Mouse (Mus musculus) thymus, postnatal 0 days (tissue): ENCODE data around the gene Vamp8. TPM values are rescaled to one million over a fixed set of nuclear protein-coding genes. Genes with fewer than 3 reads are reported as not detected.

ENCODE experiments used
- DNase-seq: peaks from one replicate; pipeline ENCODE4 v3.0.0-alpha.2; 2015; ENCODE audit warnings: low spot score
- polyA plus RNA-seq: library from polyadenylated mRNA; unstranded; fragments of >200 nt; fragmentation: Nextera tagmentation; extraction: Ambion mirVana; gene quantifications from 2 replicates; pipeline ENCODE4 v1.2.1, GENCODE M21; 2015

Vamp8 gene
- polyA plus RNA-seq, 1 experiment from 2014 or later, result 160 TPM

- no peak for DNase-seq
Measured at GRCm38 (mm10) chr6:72354025-72354424, 36.5 kb downstream of the Vamp8 start.

- DNase-seq, result no peak
Measured at GRCm38 (mm10) chr6:72352636-72353405, 37.7 kb downstream of the Vamp8 start.

GRCm38 (mm10) chr6:72350214-72350613, 40.3 kb downstream of the Vamp8 start:
- DNase-seq, result no peak

- DNase-seq, result no peak
Measured at GRCm38 (mm10) chr6:72348411-72348810, 42.1 kb downstream of the Vamp8 start.

- peak; percentile 76 for DNase-seq
Measured at GRCm38 (mm10) chr6:72347166-72347941, 43.1 kb downstream of the Vamp8 start, which contains the start of gene 0610030E20Rik. Gene 0610030E20Rik, plus strand, starts transcription at chr6:72347317.

GRCm38 (mm10) chr6:72346261-72346660, 44.2 kb downstream of the Vamp8 start:
- no peak for DNase-seq

- DNase-seq, result no peak
Measured at GRCm38 (mm10) chr6:72345633-72346032, 44.9 kb downstream of the Vamp8 start.

GRCm38 (mm10) chr6:72345074-72345567, 45.4 kb downstream of the Vamp8 start, which contains the start of gene Usp39:
Gene Usp39, minus strand, starts transcription at chr6:72345184.
- DNase-seq, result peak; percentile 92

- DNase-seq, result no peak
Measured at GRCm38 (mm10) chr6:72344396-72345073, 46.0 kb downstream of the Vamp8 start.

- no peak for DNase-seq
Measured at GRCm38 (mm10) chr6:72340481-72340880, 50.0 kb downstream of the Vamp8 start.

Other genes starting within 250 kb of the Vamp8 start
- 2.1 and 3.9 TPM in 2 replicates for gene Atoh8, start 155.1 kb downstream of the Vamp8 start, polyA plus RNA-seq
- 0.21 TPM in 1 of 2 replicates, not detected in the other for gene Sftpb, start 86.1 kb downstream of the Vamp8 start, polyA plus RNA-seq
- gene Usp39, start 45.5 kb downstream of the Vamp8 start, polyA plus RNA-seq, result 51.1 and 52.8 TPM in 2 replicates
- gene 0610030E20Rik, start 43.4 kb downstream of the Vamp8 start, polyA plus RNA-seq, result 31.7 and 32.5 TPM in 2 replicates
- gene Tmem150a, start 35.3 kb downstream of the Vamp8 start, polyA plus RNA-seq, result 1.6 and 1.9 TPM in 2 replicates
- gene Rnf181, start 23.7 kb downstream of the Vamp8 start, polyA plus RNA-seq, result 135 and 138 TPM in 2 replicates
- 24.7 and 29.0 TPM in 2 replicates for gene Vamp5, start 10.2 kb downstream of the Vamp8 start, polyA plus RNA-seq
- gene Ggcx, start 23.6 kb upstream of the Vamp8 start, polyA plus RNA-seq, result 7.0 and 7.3 TPM in 2 replicates
- gene Mat2a, start 48.9 kb upstream of the Vamp8 start, polyA plus RNA-seq, result 356 and 359 TPM in 2 replicates
- 0.14 and 0.23 TPM in 2 replicates for gene Sh2d6, start 131.0 kb upstream of the Vamp8 start, polyA plus RNA-seq
- 62.4 and 63.4 TPM in 2 replicates for gene Capg, start 153.7 kb upstream of the Vamp8 start, polyA plus RNA-seq
- gene Elmod3, start 207.7 kb upstream of the Vamp8 start, polyA plus RNA-seq, result 11.8 and 13.9 TPM in 2 replicates
- gene Retsat, start 207.8 kb upstream of the Vamp8 start, polyA plus RNA-seq, result 8.4 and 10.5 TPM in 2 replicates
- 43.9 and 44.1 TPM in 2 replicates for gene Tgoln1, start 226.3 kb upstream of the Vamp8 start, polyA plus RNA-seq